Mouse (Mus musculus) regulatory T cell (primary cell): ENCODE measurements around the gene Camk1d.

Experiments used
- in situ Hi-C: fragments of 300-600 bp; cut with MboI, MseI; formaldehyde crosslinking; loops from one replicate; pipeline ENCODE4 v1.15.1; 2025; ENCODE audit warnings: high pct_unique_total_duplicates

Gene Camk1d

GRCm38 (mm10) chr2:5327533-5328250 lies 386.6 kb downstream of the Camk1d start:
- in situ Hi-C loops, result no loop called here

- in situ Hi-C loops, result no loop called here
Measured at GRCm38 (mm10) chr2:5324806-5325205, 389.5 kb downstream of the Camk1d start.

- in situ Hi-C loops, result no loop called here
Measured at GRCm38 (mm10) chr2:5321660-5322295, 392.5 kb downstream of the Camk1d start.

GRCm38 (mm10) chr2:5319138-5319537 lies 395.2 kb downstream of the Camk1d start:
- in situ Hi-C loops, result no loop called here

GRCm38 (mm10) chr2:5316763-5317162 lies 397.6 kb downstream of the Camk1d start:
- in situ Hi-C loops, result no loop called here

- in situ Hi-C loops, result no loop called here
Measured at GRCm38 (mm10) chr2:5316217-5316616, 398.1 kb downstream of the Camk1d start.

- in situ Hi-C loops, result no loop called here
Measured at GRCm38 (mm10) chr2:5315291-5315828, 399.0 kb downstream of the Camk1d start.

- in situ Hi-C loops, result no loop called here
Measured at GRCm38 (mm10) chr2:5314530-5315166, 399.7 kb downstream of the Camk1d start.

- in situ Hi-C loops, result no loop called here
Measured at GRCm38 (mm10) chr2:5305156-5305555, 409.2 kb downstream of the Camk1d start.

GRCm38 (mm10) chr2:5304451-5304850 lies 409.9 kb downstream of the Camk1d start:
- in situ Hi-C loops, result no loop called here

GRCm38 (mm10) chr2:5301286-5301685 lies 413.0 kb downstream of the Camk1d start:
- in situ Hi-C loops, result no loop called here

GRCm38 (mm10) chr2:5298071-5298470 lies 416.2 kb downstream of the Camk1d start:
- in situ Hi-C loops, result no loop called here

GRCm38 (mm10) chr2:5296749-5297545 lies 417.4 kb downstream of the Camk1d start:
- in situ Hi-C loops, result no loop called here

- in situ Hi-C loops, result no loop called here
Measured at GRCm38 (mm10) chr2:5295098-5295497, 419.2 kb downstream of the Camk1d start.

- in situ Hi-C loops, result no loop called here
Measured at GRCm38 (mm10) chr2:5294451-5294850, 419.9 kb downstream of the Camk1d start.

GRCm38 (mm10) chr2:5288593-5288992 lies 425.7 kb downstream of the Camk1d start:
- in situ Hi-C loops, result no loop called here

- in situ Hi-C loops, result no loop called here
Measured at GRCm38 (mm10) chr2:5287044-5287380, 427.3 kb downstream of the Camk1d start.

- in situ Hi-C loops, result no loop called here
Measured at GRCm38 (mm10) chr2:5286189-5287043, 427.9 kb downstream of the Camk1d start.

- in situ Hi-C loops, result no loop called here
Measured at GRCm38 (mm10) chr2:5284351-5284750, 430.0 kb downstream of the Camk1d start.

GRCm38 (mm10) chr2:5282623-5283022 lies 431.7 kb downstream of the Camk1d start:
- in situ Hi-C loops, result no loop called here

- in situ Hi-C loops, result no loop called here
Measured at GRCm38 (mm10) chr2:5267980-5268379, 446.3 kb downstream of the Camk1d start.
